Mouse (Mus musculus) heart, embryonic 13.5 days (tissue): ENCODE data around the gene Ank2. TPM values are rescaled to one million over a fixed set of nuclear protein-coding genes. Genes with fewer than 3 reads are reported as not detected.
A peak's percentile ranks its signal among the peaks of the same experiment; 100 is the strongest.

Experiments used
- ATAC-seq: fragments of 200-750 bp; cut with Nextera tagmentation; 2 replicates; pipeline ENCODE4 v1.8.0; 2017; ENCODE audit warnings: moderate TSS enrichment; ENCODE audit not compliant: insufficient number of reproducible peaks, low FRiP score, low TSS enrichment; ENCODE audit errors: extremely low read depth
- H3K27ac ChIP-seq: fragments of 300-500 bp; sonication (generic); replicated peaks from 2 replicates; pipeline ENCODE4 v1.5.1; 2015; ENCODE audit warnings: moderate library complexity, mild to moderate bottlenecking, inconsistent platforms
- H3K27me3 ChIP-seq: fragments of 300-500 bp; sonication (generic); replicated peaks from 2 replicates; pipeline ENCODE4 v1.6.1; 2015; ENCODE audit warnings: mild to moderate bottlenecking, inconsistent platforms
- H3K36me3 ChIP-seq: fragments of 300-500 bp; sonication (generic); 2 replicates; pipeline ENCODE4 v1.6.1; 2015; ENCODE audit warnings: mild to moderate bottlenecking, inconsistent platforms
- H3K4me1 ChIP-seq: fragments of 300-500 bp; sonication (generic); 2 replicates; pipeline ENCODE4 v1.6.1; 2015; ENCODE audit warnings: inconsistent platforms
- H3K4me2 ChIP-seq: fragments of 300-500 bp; sonication (generic); 2 replicates; pipeline ENCODE4 v1.6.1; 2015; ENCODE audit warnings: inconsistent platforms, mild to moderate bottlenecking, moderate library complexity
- H3K4me3 ChIP-seq: fragments of 300-500 bp; sonication (generic); 2 replicates; pipeline ENCODE4 v1.5.1; 2015; ENCODE audit warnings: moderate library complexity, mild to moderate bottlenecking, inconsistent platforms
- H3K9ac ChIP-seq: fragments of 300-500 bp; sonication (generic); 2 replicates; pipeline ENCODE4 v1.6.1; 2015; ENCODE audit warnings: inconsistent platforms, mild to moderate bottlenecking, moderate library complexity
- H3K9me3 ChIP-seq: fragments of 300-500 bp; sonication (generic); 2 replicates; pipeline ENCODE4 v1.6.1; 2016; ENCODE audit warnings: inconsistent platforms
- WGBS: fragments of 180-500 bp; shearing (Covaris S2); methylation state at CpG from one replicate; pipeline ENCODE4 v1.1.7; 2015; ENCODE audit warnings: mixed read lengths; 5-methylcytosine and 5-hydroxymethylcytosine counted together
- polyA plus RNA-seq: library from polyadenylated mRNA; unstranded; fragments of >200 nt; fragmentation: Nextera tagmentation; extraction: Ambion mirVana; gene quantifications from 2 replicates; pipeline ENCODE4 v1.2.1, GENCODE M21; 2015

Gene Ank2
- polyA plus RNA-seq, 1 experiment from 2014 or later: 27.6 TPM

- no peak overlapping the region for H3K9ac ChIP-seq
- H3K4me1 ChIP-seq: no peaks in the 10 kb centered on the region
- no peaks in the 10 kb centered on the region for H3K36me3 ChIP-seq
- no peaks in the 10 kb centered on the region for H3K27me3 ChIP-seq
- no peak overlapping the region for H3K4me2 ChIP-seq
- ATAC-seq: no peak
- no peak overlapping the region for H3K4me3 ChIP-seq
- 73% methylated on average over 6 of the region's 6 CpGs for WGBS
- no peaks in the 10 kb centered on the region for H3K9me3 ChIP-seq
- H3K27ac ChIP-seq: no peak overlapping the region
These were observed 187.6 kb downstream of the Ank2 start for GRCm38 (mm10) chr3:127311521-127311920.

- 64% methylated on average over 3 of the region's 3 CpGs for WGBS
- no peak overlapping the region for H3K4me3 ChIP-seq
- H3K4me1 ChIP-seq: no peaks in the 10 kb centered on the region
- H3K9me3 ChIP-seq: no peaks in the 10 kb centered on the region
- no peak for ATAC-seq
- H3K36me3 ChIP-seq: no peaks in the 10 kb centered on the region
- H3K4me2 ChIP-seq: no peak overlapping the region
- no peak overlapping the region for H3K9ac ChIP-seq
- no peak overlapping the region for H3K27ac ChIP-seq
- no peaks in the 10 kb centered on the region for H3K27me3 ChIP-seq
These were observed 189.1 kb downstream of the Ank2 start for GRCm38 (mm10) chr3:127310079-127310478.

- Histone ChIP-seq H3K36me3 (no peaks in the 10 kb centered on the region), H3K27ac (no peak overlapping the region), H3K27me3 (no peaks in the 10 kb centered on the region), H3K9ac (no peak overlapping the region), H3K4me2 (no peak overlapping the region), H3K4me3 (no peak overlapping the region), H3K4me1 (no peaks in the 10 kb centered on the region), H3K9me3 (no peaks in the 10 kb centered on the region)
- ATAC-seq: no peak
- 68% methylated on average over 6 of the region's 6 CpGs for WGBS
These were observed 195.1 kb downstream of the Ank2 start for GRCm38 (mm10) chr3:127303957-127304553.

- no peak overlapping the region for H3K4me3 ChIP-seq
- no peaks in the 10 kb centered on the region for H3K36me3 ChIP-seq
- ATAC-seq: no peak
- H3K4me1 ChIP-seq: no peaks in the 10 kb centered on the region
- no peaks in the 10 kb centered on the region for H3K27me3 ChIP-seq
- H3K9me3 ChIP-seq: no peaks in the 10 kb centered on the region
- H3K4me2 ChIP-seq: no peak overlapping the region
- H3K9ac ChIP-seq: no peak overlapping the region
- H3K27ac ChIP-seq: no peak overlapping the region
- 66% methylated on average over 4 of the region's 4 CpGs for WGBS
These were observed 196.1 kb downstream of the Ank2 start for GRCm38 (mm10) chr3:127303041-127303440.

GRCm38 (mm10) chr3:127300790-127301189 lies 198.4 kb downstream of the Ank2 start:
- H3K9me3 ChIP-seq: no peaks in the 10 kb centered on the region
- H3K9ac ChIP-seq: no peak overlapping the region
- no peaks in the 10 kb centered on the region for H3K27me3 ChIP-seq
- H3K4me3 ChIP-seq: no peak overlapping the region
- H3K4me1 ChIP-seq: peaks cover 6% of the 10 kb centered on the region
- H3K4me2 ChIP-seq: no peak overlapping the region
- H3K27ac ChIP-seq: no peak overlapping the region
- ATAC-seq: no peak
- no peaks in the 10 kb centered on the region for H3K36me3 ChIP-seq

GRCm38 (mm10) chr3:127295921-127296320 lies 203.2 kb downstream of the Ank2 start:
- Histone ChIP-seq H3K4me3 (no peak overlapping the region), H3K4me1 (peaks cover 14% of the 10 kb centered on the region), H3K9me3 (no peaks in the 10 kb centered on the region), H3K27ac (no peak overlapping the region), H3K36me3 (no peaks in the 10 kb centered on the region), H3K4me2 (peak overlapping the region; percentile 30), H3K27me3 (no peaks in the 10 kb centered on the region), H3K9ac (peak overlapping the region; percentile 3; the same call in 1 of the 2 replicates)
- no peak for ATAC-seq
- WGBS: 49% methylated on average over 6 of the region's 6 CpGs

GRCm38 (mm10) chr3:127294610-127295349 lies 204.4 kb downstream of the Ank2 start:
- Histone ChIP-seq H3K9me3 (no peaks in the 10 kb centered on the region), H3K4me2 (no peak overlapping the region), H3K4me1 (peaks cover 14% of the 10 kb centered on the region), H3K4me3 (no peak overlapping the region), H3K36me3 (no peaks in the 10 kb centered on the region), H3K27me3 (no peaks in the 10 kb centered on the region), H3K9ac (no peak overlapping the region), H3K27ac (no peak overlapping the region)
- ATAC-seq: no peak
- WGBS: 58% methylated on average over 9 of the region's 9 CpGs

GRCm38 (mm10) chr3:127294079-127294478 lies 205.1 kb downstream of the Ank2 start:
- H3K4me3 ChIP-seq: no peak overlapping the region
- H3K4me2 ChIP-seq: no peak overlapping the region
- 92% methylated on average over 14 of the region's 14 CpGs for WGBS
- ATAC-seq: no peak
- H3K4me1 ChIP-seq: peaks cover 14% of the 10 kb centered on the region
- H3K9ac ChIP-seq: no peak overlapping the region
- H3K27me3 ChIP-seq: no peaks in the 10 kb centered on the region
- no peaks in the 10 kb centered on the region for H3K36me3 ChIP-seq
- H3K9me3 ChIP-seq: no peaks in the 10 kb centered on the region
- no peak overlapping the region for H3K27ac ChIP-seq

GRCm38 (mm10) chr3:127293479-127293874 lies 205.7 kb downstream of the Ank2 start:
- Histone ChIP-seq H3K4me1 (peaks cover 14% of the 10 kb centered on the region), H3K4me3 (no peak overlapping the region), H3K9ac (no peak overlapping the region), H3K36me3 (no peaks in the 10 kb centered on the region), H3K27me3 (no peaks in the 10 kb centered on the region), H3K9me3 (no peaks in the 10 kb centered on the region), H3K4me2 (no peak overlapping the region), H3K27ac (no peak overlapping the region)
- ATAC-seq: no peak
- WGBS: 78% methylated on average over 9 of the region's 9 CpGs

- no peak for ATAC-seq
- H3K9ac ChIP-seq: no peak overlapping the region
- H3K27me3 ChIP-seq: no peaks in the 10 kb centered on the region
- no peak overlapping the region for H3K27ac ChIP-seq
- peaks cover 14% of the 10 kb centered on the region for H3K4me1 ChIP-seq
- no peak overlapping the region for H3K4me2 ChIP-seq
- no peaks in the 10 kb centered on the region for H3K9me3 ChIP-seq
- WGBS: 79% methylated on average over 10 of the region's 10 CpGs
- H3K36me3 ChIP-seq: no peaks in the 10 kb centered on the region
- H3K4me3 ChIP-seq: no peak overlapping the region
These were observed 206.2 kb downstream of the Ank2 start for GRCm38 (mm10) chr3:127292864-127293478.

GRCm38 (mm10) chr3:127282277-127282676 lies 216.9 kb downstream of the Ank2 start:
- no peaks in the 10 kb centered on the region for H3K4me1 ChIP-seq
- H3K27ac ChIP-seq: no peak overlapping the region
- no peaks in the 10 kb centered on the region for H3K27me3 ChIP-seq
- no peaks in the 10 kb centered on the region for H3K36me3 ChIP-seq
- H3K9me3 ChIP-seq: peaks cover 3% of the 10 kb centered on the region; the same call in 1 of the 2 replicates
- no peak overlapping the region for H3K9ac ChIP-seq
- 86% methylated on average over 5 of the region's 5 CpGs for WGBS
- no peak for ATAC-seq
- H3K4me2 ChIP-seq: no peak overlapping the region
- H3K4me3 ChIP-seq: no peak overlapping the region
